Mouse (Mus musculus) natural killer cell, adult 2 months (primary cell): Measurements from ENCODE around the gene Gtf3c5.

Experiments
- DNase-seq, 2 experiments: peaks; one replicate each; pipeline ENCODE4 v3.0.0; 2022; ENCODE audit warnings: low spot score in 2 of 2

Gene Gtf3c5

GRCm38 (mm10) chr2:28534436-28535262 is 48.9 kb downstream of the Gtf3c5 start:
- DNase-seq, result no peak

- DNase-seq, result no peak
Observed at GRCm38 (mm10) chr2:28533901-28534435, 49.6 kb downstream of the Gtf3c5 start.

- DNase-seq, result peak; percentile 85 to 87
Observed at GRCm38 (mm10) chr2:28532938-28533771, 50.4 kb downstream of the Gtf3c5 start.

GRCm38 (mm10) chr2:28530311-28530710 is 53.2 kb downstream of the Gtf3c5 start:
- DNase-seq, result no peak

GRCm38 (mm10) chr2:28529856-28530255 is 53.7 kb downstream of the Gtf3c5 start:
- DNase-seq, result no peak

- no peak for DNase-seq
Observed at GRCm38 (mm10) chr2:28528354-28528730, 55.2 kb downstream of the Gtf3c5 start.

- no peak for DNase-seq
Observed at GRCm38 (mm10) chr2:28527436-28528353, 55.9 kb downstream of the Gtf3c5 start.

- peak; percentile 79 to 83 for DNase-seq
Observed at GRCm38 (mm10) chr2:28525943-28526876, 57.3 kb downstream of the Gtf3c5 start.

- DNase-seq, result peak; percentile 65 to 82
Observed at GRCm38 (mm10) chr2:28525219-28525942, 58.2 kb downstream of the Gtf3c5 start.

GRCm38 (mm10) chr2:28524406-28524805 is 59.1 kb downstream of the Gtf3c5 start:
- DNase-seq, result no peak

GRCm38 (mm10) chr2:28523643-28524117 is 59.9 kb downstream of the Gtf3c5 start:
- DNase-seq, result peak; percentile 34 to 38

- no peak for DNase-seq
Observed at GRCm38 (mm10) chr2:28522166-28522565, 61.4 kb downstream of the Gtf3c5 start.

GRCm38 (mm10) chr2:28521571-28522151 is 61.9 kb downstream of the Gtf3c5 start:
- no peak for DNase-seq

- DNase-seq, result no peak
Observed at GRCm38 (mm10) chr2:28520581-28520980, 63.0 kb downstream of the Gtf3c5 start.

GRCm38 (mm10) chr2:28518231-28518630 is 65.3 kb downstream of the Gtf3c5 start:
- peak; percentile 70 to 73 for DNase-seq

GRCm38 (mm10) chr2:28517206-28517909 is 66.2 kb downstream of the Gtf3c5 start:
- DNase-seq, result peak; percentile 90 to 91
